Mouse (Mus musculus) brain, embryonic 14.5 days (tissue): Measurements from ENCODE around the gene Gm11060.

Experiments
- CTCF ChIP-seq: fragments of 200-500 bp; IDR thresholded peaks from 2 replicates; pipeline ENCODE4 v1.5.1; 2012; ENCODE audit warnings: inconsistent platforms, mild to moderate bottlenecking, moderate library complexity, borderline replicate concordance; ENCODE audit not compliant: insufficient read depth, insufficient read length; ENCODE audit errors: extremely low read depth
- POLR2A ChIP-seq: fragments of 200-500 bp; IDR thresholded peaks from 2 replicates; pipeline ENCODE4 v1.6.1; 2012; ENCODE audit warnings: mild to moderate bottlenecking, inconsistent platforms, borderline replicate concordance; ENCODE audit not compliant: poor library complexity, insufficient read depth, insufficient read length, severe bottlenecking; ENCODE audit errors: extremely low read depth

DNA sequence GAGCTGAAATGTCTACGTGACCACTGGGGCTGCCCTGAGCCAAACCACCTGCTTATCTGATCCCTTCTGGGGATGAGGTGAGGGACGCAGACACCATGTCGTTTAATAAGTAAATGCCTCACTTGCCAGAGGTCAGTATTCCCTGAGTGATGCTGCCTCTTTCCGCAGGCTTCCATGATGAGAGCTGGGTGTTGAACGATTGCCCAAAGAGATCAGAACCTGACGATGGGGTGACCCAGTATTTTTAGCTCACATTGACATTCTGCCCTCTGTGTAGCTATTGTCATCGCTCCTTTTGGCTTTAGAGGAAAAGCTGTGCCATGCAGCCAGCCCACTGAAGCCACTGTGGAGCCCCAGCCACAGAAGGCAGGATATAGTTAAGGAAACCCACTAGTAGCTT lies 47.7 kb downstream of the Gm11060 start:
- no peak for TF ChIP-seq POLR2A
- no peak for TF ChIP-seq CTCF
